Mouse (Mus musculus) neural tube, embryonic 15.5 days (tissue): ENCODE results near the gene F11. TPM values are rescaled to one million over a fixed set of nuclear protein-coding genes. Genes with fewer than 3 reads are reported as not detected.

Source experiments
- ATAC-seq: fragments of 200-750 bp; cut with Nextera tagmentation; 2 replicates; pipeline ENCODE4 v1.8.0; 2017; ENCODE audit warnings: mild to moderate bottlenecking, moderate TSS enrichment, moderate library complexity; ENCODE audit not compliant: low FRiP score
- H3K27ac ChIP-seq: fragments of 300-500 bp; sonication (generic); replicated peaks from 2 replicates; pipeline ENCODE4 v1.5.1; 2015; ENCODE audit warnings: mild to moderate bottlenecking, inconsistent platforms
- H3K27me3 ChIP-seq: fragments of 300-500 bp; sonication (generic); replicated peaks from 2 replicates; pipeline ENCODE4 v1.6.1; 2015; ENCODE audit warnings: inconsistent platforms
- H3K36me3 ChIP-seq: fragments of 300-500 bp; sonication (generic); 2 replicates; pipeline ENCODE4 v1.6.1; 2015; ENCODE audit warnings: inconsistent platforms
- H3K4me1 ChIP-seq: fragments of 300-500 bp; sonication (generic); 2 replicates; pipeline ENCODE4 v1.6.1; 2015; ENCODE audit warnings: inconsistent platforms
- H3K4me2 ChIP-seq: fragments of 300-500 bp; sonication (generic); 2 replicates; pipeline ENCODE4 v1.6.1; 2015; ENCODE audit warnings: inconsistent platforms, mild to moderate bottlenecking, moderate library complexity
- H3K4me3 ChIP-seq: fragments of 300-500 bp; sonication (generic); replicated peaks from 2 replicates; pipeline ENCODE4 v1.5.1; 2015; ENCODE audit warnings: mild to moderate bottlenecking, inconsistent platforms
- H3K9ac ChIP-seq: fragments of 300-500 bp; sonication (generic); replicated peaks from 2 replicates; pipeline ENCODE4 v1.6.1; 2015; ENCODE audit warnings: mild to moderate bottlenecking, inconsistent platforms
- H3K9me3 ChIP-seq: fragments of 300-500 bp; sonication (generic); replicated peaks from 2 replicates; pipeline ENCODE4 v1.6.1; 2016; ENCODE audit warnings: inconsistent platforms
- WGBS: fragments of 180-500 bp; shearing (Covaris S2); methylation state at CpG from one replicate; pipeline ENCODE4 v1.1.7; 2015; ENCODE audit warnings: mixed read lengths; 5-methylcytosine and 5-hydroxymethylcytosine counted together
- polyA plus RNA-seq: library from polyadenylated mRNA; unstranded; fragments of >200 nt; fragmentation: Nextera tagmentation; extraction: Ambion mirVana; gene quantifications from 2 replicates; pipeline ENCODE4 v1.2.1, GENCODE M21; 2015

The F11 gene
- polyA plus RNA-seq, 1 experiment from 2014 or later, result not detected

DNA sequence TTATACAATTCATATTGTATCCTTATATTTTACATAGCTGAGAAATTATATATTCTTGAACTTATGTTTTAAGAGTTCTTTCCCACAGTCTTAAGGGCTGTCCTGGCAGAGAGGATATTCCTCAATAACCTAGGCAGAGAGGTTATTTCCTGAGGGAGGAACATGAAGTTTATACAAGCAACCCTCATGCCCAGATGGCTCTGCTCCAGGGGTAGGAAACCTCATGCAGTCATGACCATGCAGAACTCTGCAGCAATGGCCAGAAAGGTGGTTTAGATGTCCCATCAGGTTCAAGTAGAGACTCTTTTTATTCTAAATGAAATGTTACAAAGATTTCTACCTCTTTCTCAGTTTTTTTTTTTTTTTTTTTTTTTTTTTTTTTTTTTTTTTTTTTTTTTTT lies 7.2 kb upstream of the F11 start:
- Histone ChIP-seq H3K4me1 (no peaks in the 10 kb centered on the region), H3K9me3 (no peaks in the 10 kb centered on the region; the same call in 1 of the 2 replicates), H3K36me3 (no peaks in the 10 kb centered on the region), H3K4me2 (no peak overlapping the region), H3K4me3 (no peak overlapping the region), H3K9ac (no peak overlapping the region), H3K27me3 (no peaks in the 10 kb centered on the region), H3K27ac (no peak overlapping the region)
- ATAC-seq, result no peak

DNA sequence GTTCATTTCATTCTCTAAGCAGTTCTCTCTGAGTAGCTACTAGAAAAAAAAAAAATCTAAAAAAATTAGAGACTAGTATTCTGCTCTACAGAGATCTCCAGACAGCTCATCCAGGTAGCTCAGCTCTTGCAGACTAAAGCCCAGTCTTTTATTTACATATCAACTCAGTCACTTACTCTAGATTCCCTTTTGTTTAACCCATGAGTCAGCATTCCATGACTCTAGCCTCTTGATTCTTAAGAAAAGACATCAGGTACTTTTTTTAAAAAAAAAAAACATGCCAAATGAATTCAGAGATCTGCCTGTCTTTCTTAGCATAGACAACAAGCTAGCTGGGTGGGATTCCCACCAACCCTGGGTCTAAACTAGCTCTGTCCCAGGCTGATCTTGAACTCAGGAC lies 6.7 kb upstream of the F11 start:
- no peak for ATAC-seq
- Histone ChIP-seq H3K9me3 (no peaks in the 10 kb centered on the region; the same call in 1 of the 2 replicates), H3K9ac (no peak overlapping the region), H3K36me3 (no peaks in the 10 kb centered on the region), H3K4me2 (no peak overlapping the region), H3K4me1 (no peaks in the 10 kb centered on the region), H3K27ac (no peak overlapping the region), H3K4me3 (no peak overlapping the region), H3K27me3 (no peaks in the 10 kb centered on the region)

DNA sequence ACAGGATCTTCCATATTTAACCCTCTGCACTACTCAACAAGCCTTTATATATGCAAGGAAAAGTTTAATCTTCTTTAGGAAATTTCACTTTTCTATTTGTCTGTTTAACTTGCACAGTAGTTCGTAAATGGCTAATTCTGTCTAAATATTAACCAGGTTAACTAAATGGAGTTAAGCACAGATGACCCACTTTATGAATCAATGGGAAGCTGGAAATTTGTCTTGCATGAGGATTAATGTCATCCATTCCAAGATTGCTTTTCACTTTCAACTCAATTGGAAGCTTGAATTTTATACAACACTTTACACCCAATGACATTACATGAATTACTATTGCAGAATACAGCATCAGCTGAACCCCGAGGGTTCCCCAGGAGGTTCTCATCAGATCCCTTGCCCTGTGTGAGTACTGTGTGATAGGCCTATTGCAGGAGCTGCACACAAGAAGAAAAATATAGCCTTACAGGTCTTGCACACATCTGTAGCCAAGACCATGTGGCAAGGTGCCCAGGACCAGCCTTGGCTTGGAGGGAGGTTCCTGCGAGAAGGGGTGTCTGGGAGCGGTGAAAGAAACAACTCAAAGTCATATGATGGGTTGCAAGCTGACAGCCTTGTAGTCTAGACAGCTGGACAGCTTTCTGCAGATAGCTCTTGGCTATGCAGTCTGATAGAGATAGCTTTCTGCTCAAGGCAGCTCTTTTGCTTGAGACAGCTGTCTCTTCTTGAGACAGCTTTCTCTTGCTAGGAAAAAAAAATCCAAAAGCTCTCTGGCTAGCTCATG lies 6.0 kb upstream of the F11 start:
- Histone ChIP-seq H3K9ac (no peak overlapping the region), H3K27ac (no peak overlapping the region), H3K4me1 (no peaks in the 10 kb centered on the region), H3K4me2 (no peak overlapping the region), H3K4me3 (no peak overlapping the region), H3K27me3 (no peaks in the 10 kb centered on the region), H3K9me3 (no peaks in the 10 kb centered on the region; the same call in 1 of the 2 replicates), H3K36me3 (no peaks in the 10 kb centered on the region)
- ATAC-seq, result no peak
- 87% methylated on average over 4 of the region's 4 CpGs for WGBS

DNA sequence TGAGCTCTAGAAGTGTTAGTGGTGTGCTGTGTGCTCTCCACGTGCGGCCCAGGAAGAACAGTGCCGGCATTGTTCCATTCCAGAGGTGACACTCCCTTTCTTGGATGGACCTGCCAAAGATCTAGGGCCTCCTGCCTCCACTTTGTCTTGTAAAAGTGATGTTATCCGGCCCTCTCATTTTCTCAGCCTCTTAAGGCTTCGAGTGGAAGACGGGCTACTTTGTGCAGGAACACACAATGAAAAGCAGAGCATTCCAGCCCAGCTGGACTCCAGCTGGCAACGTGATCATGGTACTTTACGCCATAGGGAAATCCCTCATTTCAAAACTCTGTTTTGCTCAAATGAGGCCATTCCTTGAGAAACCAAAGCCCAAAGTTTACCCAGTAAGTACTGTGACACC lies 5.2 kb upstream of the F11 start:
- WGBS, result 68% methylated on average over 8 of the region's 8 CpGs
- no peak overlapping the region for H3K4me2 ChIP-seq
- no peak for ATAC-seq

DNA sequence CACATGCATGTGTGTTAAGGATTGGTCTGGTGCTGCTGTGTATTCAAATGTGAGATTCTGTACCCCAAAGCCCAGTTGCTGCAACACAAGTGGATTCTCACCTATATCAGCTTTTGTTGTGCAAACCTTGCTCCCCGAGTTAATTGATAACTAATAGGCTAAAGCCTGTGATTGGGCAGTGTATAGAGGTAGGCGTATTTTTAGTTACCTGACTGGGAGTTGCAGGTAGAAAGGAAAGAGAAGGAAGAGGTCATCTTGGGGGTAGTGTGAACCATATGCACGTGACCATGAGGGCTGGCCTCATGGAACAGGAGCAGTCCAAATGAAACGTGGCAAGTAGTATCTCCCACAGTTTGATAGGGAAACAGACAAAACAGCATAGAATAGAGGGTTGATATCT lies 3.1 kb upstream of the F11 start:
- no peak overlapping the region for H3K9ac ChIP-seq
- no peaks in the 10 kb centered on the region; the same call in 1 of the 2 replicates for H3K9me3 ChIP-seq
- no peak overlapping the region for H3K4me2 ChIP-seq
- ATAC-seq, result no peak
- H3K36me3 ChIP-seq, result no peaks in the 10 kb centered on the region
- no peak overlapping the region for H3K4me3 ChIP-seq
- 95% methylated on average over 4 of the region's 4 CpGs for WGBS
- no peaks in the 10 kb centered on the region for H3K4me1 ChIP-seq
- H3K27me3 ChIP-seq, result no peaks in the 10 kb centered on the region
- no peak overlapping the region for H3K27ac ChIP-seq

More for the DNA sequence above, 5.2 kb upstream of the F11 start:
- no peaks in the 10 kb centered on the region for H3K4me1 ChIP-seq
- no peaks in the 10 kb centered on the region for H3K27me3 ChIP-seq
- no peak overlapping the region for H3K9ac ChIP-seq
- no peak overlapping the region for H3K4me3 ChIP-seq
- H3K27ac ChIP-seq, result no peak overlapping the region
- H3K9me3 ChIP-seq, result no peaks in the 10 kb centered on the region; the same call in 1 of the 2 replicates
- H3K36me3 ChIP-seq, result no peaks in the 10 kb centered on the region

DNA sequence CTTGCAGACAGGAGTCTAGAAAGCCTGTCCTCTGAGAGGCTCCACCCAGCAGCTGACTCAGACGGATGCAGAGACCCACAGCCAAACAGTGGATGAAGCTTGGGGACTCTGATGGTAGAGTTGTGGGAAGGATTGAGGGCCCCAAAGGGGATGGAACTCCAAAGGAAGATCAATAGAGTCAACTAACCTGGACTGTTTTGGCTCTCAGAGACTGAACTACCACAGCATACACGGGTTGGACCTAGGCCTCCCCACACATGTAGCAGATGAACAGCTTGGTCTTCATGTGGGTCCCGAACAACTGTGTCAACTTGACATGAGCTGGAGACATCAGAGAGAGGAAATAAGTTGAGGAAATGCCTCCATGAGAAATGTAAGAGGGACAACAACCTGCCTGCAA lies 1.0 kb upstream of the F11 start:
- Histone ChIP-seq H3K36me3 (no peaks in the 10 kb centered on the region), H3K4me1 (no peaks in the 10 kb centered on the region), H3K9me3 (no peaks in the 10 kb centered on the region; the same call in 1 of the 2 replicates), H3K4me3 (no peak overlapping the region), H3K9ac (no peak overlapping the region), H3K4me2 (no peak overlapping the region), H3K27me3 (no peaks in the 10 kb centered on the region), H3K27ac (no peak overlapping the region)
- no peak for ATAC-seq
- WGBS, result 88% methylated on average over 3 of the region's 3 CpGs

DNA sequence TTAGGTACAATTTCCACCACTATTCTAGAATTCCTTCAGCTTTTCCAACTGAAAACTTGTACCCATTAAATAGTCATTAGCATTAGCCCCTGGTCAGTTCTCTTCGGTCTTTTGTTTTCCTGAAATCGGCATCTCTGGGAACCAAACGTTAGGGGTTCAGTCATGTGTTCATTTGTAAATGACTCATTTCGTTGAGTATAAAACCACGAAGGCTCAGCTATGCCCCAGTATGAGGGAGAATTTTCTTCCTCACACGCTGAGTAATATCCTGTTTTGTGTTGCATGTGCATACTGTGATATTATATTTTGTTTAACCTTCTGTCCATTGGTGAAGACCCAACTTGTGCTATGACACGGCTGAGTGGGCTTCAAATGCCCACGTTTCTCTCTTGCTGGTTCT lies 3.4 kb downstream of the F11 start:
- Histone ChIP-seq H3K4me1 (no peaks in the 10 kb centered on the region), H3K36me3 (no peaks in the 10 kb centered on the region), H3K9ac (no peak overlapping the region), H3K27me3 (no peaks in the 10 kb centered on the region), H3K9me3 (no peaks in the 10 kb centered on the region), H3K27ac (no peak overlapping the region), H3K4me3 (no peak overlapping the region), H3K4me2 (no peak overlapping the region)
- ATAC-seq, result no peak
- WGBS, result 79% methylated on average over 8 of the region's 8 CpGs

DNA sequence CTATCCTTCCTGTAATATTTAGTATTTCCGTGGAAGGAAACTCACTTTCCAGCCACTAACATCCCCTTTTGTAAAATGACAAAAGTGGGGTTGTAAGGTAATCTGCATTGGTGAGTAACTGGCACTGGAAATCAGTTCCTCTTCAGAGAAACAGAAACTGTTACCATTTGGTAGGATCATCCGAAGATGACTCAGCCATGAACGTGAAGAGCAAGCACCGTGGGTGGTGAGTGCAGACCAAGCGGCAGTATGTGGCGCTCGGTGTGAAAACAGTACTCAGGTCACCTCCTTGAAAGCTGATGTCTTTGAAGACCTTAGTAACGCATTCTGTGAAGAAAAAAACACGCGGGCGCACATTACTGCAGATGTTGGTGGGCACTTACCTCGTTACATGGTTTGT lies 6.8 kb downstream of the F11 start:
- WGBS, result 83% methylated on average over 12 of the region's 12 CpGs

DNA sequence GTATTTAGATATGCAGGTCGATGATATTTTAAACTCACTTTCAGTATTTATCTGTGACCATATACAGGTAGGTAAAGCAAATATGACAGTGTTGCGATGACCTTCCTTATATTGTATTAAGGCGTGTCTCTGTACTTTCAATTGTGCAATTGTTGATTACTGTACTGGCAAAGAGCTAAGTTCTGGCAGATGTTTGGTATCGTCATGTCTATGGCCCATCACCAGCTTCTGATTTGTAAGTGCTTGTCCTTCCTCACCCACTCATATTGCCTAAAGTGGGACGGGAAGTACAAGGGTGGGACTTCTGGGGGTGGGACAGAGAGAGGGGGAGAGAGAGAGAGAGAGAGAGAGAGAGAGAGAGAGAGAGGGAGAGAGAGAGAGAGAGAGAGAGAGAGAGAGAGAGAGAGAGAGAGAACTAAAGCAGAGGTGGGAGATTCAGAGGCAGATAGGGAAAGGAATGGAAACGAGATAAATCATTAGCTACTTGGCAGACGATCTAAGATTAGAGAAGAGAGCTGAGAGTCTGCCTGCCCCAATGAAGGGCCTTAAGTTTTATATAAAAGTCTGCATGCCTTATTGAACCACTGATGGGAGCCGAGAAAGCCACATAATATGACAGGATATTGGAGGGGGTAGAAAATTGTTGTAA lies 7.5 kb downstream of the F11 start:
- Histone ChIP-seq H3K4me1 (no peaks in the 10 kb centered on the region), H3K36me3 (no peaks in the 10 kb centered on the region), H3K4me2 (no peak overlapping the region), H3K27ac (no peak overlapping the region), H3K9me3 (no peaks in the 10 kb centered on the region), H3K4me3 (no peak overlapping the region), H3K27me3 (no peaks in the 10 kb centered on the region), H3K9ac (no peak overlapping the region)
- ATAC-seq, result no peak
- 89% methylated on average over 8 of the region's 8 CpGs for WGBS

More for the DNA sequence above, 6.8 kb downstream of the F11 start:
- no peak overlapping the region for H3K9ac ChIP-seq
- no peak for ATAC-seq
- no peak overlapping the region for H3K4me3 ChIP-seq
- no peak overlapping the region for H3K27ac ChIP-seq
- no peaks in the 10 kb centered on the region for H3K27me3 ChIP-seq
- no peak overlapping the region for H3K4me2 ChIP-seq
- no peaks in the 10 kb centered on the region for H3K4me1 ChIP-seq
- H3K9me3 ChIP-seq, result no peaks in the 10 kb centered on the region
- no peaks in the 10 kb centered on the region for H3K36me3 ChIP-seq

DNA sequence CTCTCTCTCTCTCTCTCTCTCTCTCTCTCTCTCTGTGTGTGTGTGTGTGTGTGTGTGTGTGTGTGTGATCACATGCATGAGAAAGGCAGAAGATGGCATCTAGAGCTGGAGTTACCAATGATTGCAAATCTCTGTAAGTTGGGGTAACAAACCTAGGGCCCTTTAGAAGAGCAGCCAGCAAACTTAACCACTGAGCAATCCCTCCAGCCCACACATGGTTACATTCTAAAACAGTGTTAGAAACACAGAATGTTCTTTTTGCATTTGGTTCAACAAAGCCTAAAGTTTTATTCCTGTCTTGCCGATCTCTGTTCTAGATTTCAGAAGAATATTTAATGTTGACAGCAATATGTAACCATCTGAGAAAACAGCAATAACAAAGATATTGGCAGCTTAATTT lies 8.2 kb downstream of the F11 start:
- no peaks in the 10 kb centered on the region for H3K9me3 ChIP-seq
- H3K27ac ChIP-seq, result no peak overlapping the region
- no peaks in the 10 kb centered on the region for H3K27me3 ChIP-seq
- ATAC-seq, result no peak
- H3K4me2 ChIP-seq, result no peak overlapping the region
- H3K4me3 ChIP-seq, result no peak overlapping the region
- H3K9ac ChIP-seq, result no peak overlapping the region
- no peaks in the 10 kb centered on the region for H3K4me1 ChIP-seq
- WGBS, result 98% methylated on average over 1 of the region's 1 CpGs
- no peaks in the 10 kb centered on the region for H3K36me3 ChIP-seq

DNA sequence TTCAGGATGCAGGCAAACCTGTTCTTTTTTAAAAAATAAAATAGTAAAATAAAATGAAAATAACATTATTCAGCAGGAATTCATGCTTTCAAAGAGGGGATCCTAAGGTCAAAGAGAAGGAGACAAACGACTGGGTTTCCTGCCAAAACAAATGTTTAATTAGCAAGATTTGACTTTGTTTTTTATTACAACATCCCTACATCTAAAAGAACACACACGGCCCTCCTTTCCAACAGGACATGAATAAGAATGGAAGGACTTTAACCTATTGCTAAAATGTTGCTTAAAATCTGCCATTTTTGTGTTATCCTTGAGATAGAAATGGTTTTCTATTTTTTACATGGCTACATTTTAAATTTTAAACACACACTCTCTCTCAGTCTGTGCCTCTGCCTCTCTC lies 8.7 kb downstream of the F11 start:
- no peaks in the 10 kb centered on the region for H3K36me3 ChIP-seq
- H3K27ac ChIP-seq, result no peak overlapping the region
- H3K9ac ChIP-seq, result no peak overlapping the region
- H3K4me3 ChIP-seq, result no peak overlapping the region
- H3K9me3 ChIP-seq, result no peaks in the 10 kb centered on the region
- no peak for ATAC-seq
- no peak overlapping the region for H3K4me2 ChIP-seq
- H3K4me1 ChIP-seq, result no peaks in the 10 kb centered on the region
- no peaks in the 10 kb centered on the region for H3K27me3 ChIP-seq
- 63% methylated on average over 2 of the region's 2 CpGs for WGBS

DNA sequence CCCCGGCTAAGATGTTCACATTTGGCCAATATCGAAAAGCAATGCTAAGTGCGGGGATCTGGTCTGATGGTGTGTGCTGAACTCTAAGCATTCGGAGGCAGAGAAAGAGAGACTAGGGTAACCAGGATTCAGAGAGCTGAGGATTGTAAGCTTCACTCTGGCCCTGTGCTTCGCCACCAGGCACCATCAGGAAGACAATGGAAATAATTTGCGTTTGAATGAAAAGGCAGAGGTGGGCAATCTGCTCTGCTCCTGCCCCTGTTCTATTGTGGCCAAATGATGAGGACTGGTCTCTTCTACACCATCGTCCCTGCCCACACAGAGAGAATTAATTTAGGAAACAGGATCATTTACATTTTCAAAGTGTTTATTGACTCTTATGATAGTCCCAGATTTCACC lies 15.5 kb downstream of the F11 start:
- Histone ChIP-seq H3K36me3 (no peaks in the 10 kb centered on the region), H3K27ac (no peak overlapping the region), H3K9me3 (no peaks in the 10 kb centered on the region), H3K4me1 (no peaks in the 10 kb centered on the region), H3K27me3 (no peaks in the 10 kb centered on the region), H3K4me2 (no peak overlapping the region), H3K9ac (no peak overlapping the region), H3K4me3 (no peak overlapping the region)
- no peak for ATAC-seq
- 29% methylated on average over 7 of the region's 7 CpGs for WGBS
